Mouse (Mus musculus) forebrain, postnatal 0 days (tissue): ENCODE measurements around the gene Ube2c. TPM values are rescaled to one million over a fixed set of nuclear protein-coding genes. Genes with fewer than 3 reads are reported as not detected.

ENCODE experiments used
- ATAC-seq: fragments of 200-750 bp; cut with Nextera tagmentation; 2 replicates; pipeline ENCODE4 v1.8.0; 2017; ENCODE audit warnings: mild to moderate bottlenecking, moderate library complexity
- DNase-seq: peaks from one replicate; pipeline ENCODE4 v3.0.0-alpha.2; 2015
- H3K27ac ChIP-seq: fragments of 300-500 bp; sonication (generic); 2 replicates; pipeline ENCODE4 v1.5.1; 2014; ENCODE audit warnings: low read depth, mild to moderate bottlenecking, antibody characterized with exemption, low read length, moderate library complexity, mixed read lengths
- H3K27me3 ChIP-seq: fragments of 300-500 bp; sonication (generic); 2 replicates; pipeline ENCODE4 v1.6.1; 2014; ENCODE audit warnings: mild to moderate bottlenecking, low read length, mixed read lengths; ENCODE audit not compliant: insufficient read depth
- H3K36me3 ChIP-seq: fragments of 300-500 bp; sonication (generic); 2 replicates; pipeline ENCODE4 v1.6.1; 2014; ENCODE audit warnings: mild to moderate bottlenecking, moderate library complexity; ENCODE audit not compliant: insufficient read depth
- H3K4me1 ChIP-seq: fragments of 300-500 bp; sonication (generic); 2 replicates; pipeline ENCODE4 v1.6.1; 2014; ENCODE audit warnings: antibody characterized with exemption; ENCODE audit not compliant: insufficient read depth
- H3K4me2 ChIP-seq: fragments of 300-500 bp; sonication (generic); 2 replicates; pipeline ENCODE4 v1.6.1; 2014; ENCODE audit warnings: low read depth, mild to moderate bottlenecking, moderate library complexity
- H3K4me3 ChIP-seq: fragments of 300-500 bp; sonication (generic); 2 replicates; pipeline ENCODE4 v1.5.1; 2014; ENCODE audit warnings: low read depth, low read length, mixed read lengths
- H3K9ac ChIP-seq: fragments of 300-500 bp; sonication (generic); 2 replicates; pipeline ENCODE4 v1.6.1; 2014; ENCODE audit warnings: mild to moderate bottlenecking
- H3K9me3 ChIP-seq: fragments of 300-500 bp; sonication (generic); 2 replicates; pipeline ENCODE4 v1.6.1; 2016; ENCODE audit warnings: low read length
- CTCF ChIP-seq: sonication (generic); IDR thresholded peaks from 2 replicates; pipeline ENCODE4 v1.5.1; 2016; ENCODE audit warnings: antibody characterized with exemption, control low read depth, low read depth
- WGBS: fragments of 180-500 bp; shearing (Covaris S2); extraction: QIAGEN DNeasy Blood & Tissue Kit; methylation state at CpG from one replicate; pipeline ENCODE4 v1.1.7; 2014; 5-methylcytosine and 5-hydroxymethylcytosine counted together
- polyA plus RNA-seq: library from polyadenylated mRNA; unstranded; fragments of >200 nt; fragmentation: Nextera tagmentation; extraction: Ambion mirVana; gene quantifications from 2 replicates; pipeline ENCODE4 v1.2.1, GENCODE M21; 2015
- total RNA-seq: library from RNA; depleted of rRNA; stranded (reverse); fragments of >200 nt; gene quantifications from 2 replicates; pipeline ENCODE4 v1.2.3, GENCODE M21; 2014

Gene Ube2c
- total and polyA plus RNA-seq, 2 experiments from 2014 or later = 29.2 to 38.4 TPM

DNA sequence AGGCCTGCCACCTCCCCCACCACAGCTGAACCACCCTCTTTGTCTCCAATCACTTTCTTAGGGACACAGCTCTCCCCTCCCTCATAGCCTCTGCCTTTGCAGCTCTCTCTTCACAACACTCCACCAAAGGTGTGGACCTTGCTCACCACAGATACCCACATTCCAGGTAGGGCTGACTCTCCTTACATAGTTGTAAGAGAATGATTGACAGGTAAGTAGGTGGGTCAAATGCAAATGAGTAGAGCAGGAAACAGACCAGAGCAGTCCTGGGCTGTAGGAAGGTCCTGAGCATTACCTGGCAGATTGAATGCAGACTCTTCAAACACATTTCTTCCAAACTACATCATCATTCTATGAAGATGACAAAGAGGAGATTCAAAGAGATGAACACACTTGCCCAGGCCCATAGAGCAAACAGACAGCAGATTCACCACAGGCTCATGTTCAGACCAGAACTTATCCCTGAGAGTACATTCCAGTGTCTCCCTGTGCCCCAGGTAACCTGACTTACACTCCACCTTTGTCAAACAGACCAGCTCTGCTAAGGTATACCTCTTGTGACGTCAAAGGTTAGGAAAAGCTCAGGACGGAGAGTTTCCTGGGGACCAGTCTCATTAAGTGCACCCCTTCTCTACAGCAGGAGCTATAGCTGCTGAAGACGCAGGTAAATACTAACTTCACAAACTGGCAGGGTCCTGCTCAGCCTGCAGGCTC, 32.2 kb upstream of the Ube2c start:
- Histone ChIP-seq H3K27ac (no peak overlapping the region), H3K4me3 (no peak overlapping the region), H3K9ac (no peak overlapping the region), H3K4me1 (no peaks in the 10 kb centered on the region), H3K36me3 (no peaks in the 10 kb centered on the region), H3K4me2 (no peak overlapping the region), H3K27me3 (no peaks in the 10 kb centered on the region), H3K9me3 (no peaks in the 10 kb centered on the region)
- TF ChIP-seq CTCF = no peak
- DNase-seq = no peak
- ATAC-seq = no peak
- WGBS = 82% methylated on average over 3 of the region's 3 CpGs

DNA sequence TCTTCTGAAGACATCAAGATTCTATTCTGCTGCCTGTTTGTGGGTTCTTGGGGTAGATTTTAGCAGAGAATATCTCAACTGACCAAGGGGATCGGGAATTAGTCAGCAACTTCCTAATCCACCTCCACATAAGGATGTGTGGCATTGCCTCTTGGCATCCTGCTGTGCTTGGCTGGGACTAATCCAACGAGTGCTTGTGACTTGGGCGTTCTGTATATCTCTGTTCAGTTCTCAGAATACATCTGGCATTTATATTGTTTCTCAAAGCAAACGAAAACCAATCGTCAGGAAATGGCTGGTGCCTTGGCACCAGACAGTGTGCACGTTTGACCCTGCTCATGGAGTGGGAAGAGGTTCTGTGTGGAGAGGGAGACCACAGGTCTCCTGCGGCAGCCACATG, 29.8 kb upstream of the Ube2c start:
- no peak for TF ChIP-seq CTCF
- no peak overlapping the region for H3K9ac ChIP-seq
- WGBS = 59% methylated on average over 7 of the region's 7 CpGs
- H3K9me3 ChIP-seq = no peaks in the 10 kb centered on the region
- no peaks in the 10 kb centered on the region for H3K36me3 ChIP-seq
- no peak for ATAC-seq
- no peak overlapping the region for H3K4me2 ChIP-seq
- no peak for DNase-seq
- no peak overlapping the region for H3K4me3 ChIP-seq
- no peak overlapping the region for H3K27ac ChIP-seq
- peaks cover 1% of the 10 kb centered on the region; the same call in 1 of the 2 replicates for H3K4me1 ChIP-seq
- no peaks in the 10 kb centered on the region for H3K27me3 ChIP-seq

DNA sequence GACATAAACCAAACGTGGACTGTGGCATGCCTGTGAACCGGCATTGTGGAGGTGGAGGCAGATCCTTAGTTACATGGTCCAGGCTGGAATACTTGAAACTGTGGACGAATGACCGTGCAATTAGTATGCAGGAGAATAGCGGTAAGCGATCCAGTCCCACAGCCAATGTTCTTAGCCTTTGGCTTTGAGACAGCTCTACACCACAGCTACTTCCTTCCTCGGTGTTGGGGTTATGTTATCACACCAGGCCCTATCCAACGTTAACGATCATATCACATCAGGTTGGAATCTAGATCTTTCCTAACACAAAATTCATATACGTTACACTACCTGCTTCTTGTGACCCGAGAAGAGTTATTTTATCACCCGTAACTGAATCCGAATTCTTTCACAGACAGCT, 24.7 kb upstream of the Ube2c start:
- peaks cover 16% of the 10 kb centered on the region for H3K4me1 ChIP-seq
- peak overlapping the region; percentile 96 for H3K9ac ChIP-seq
- no peaks in the 10 kb centered on the region for H3K27me3 ChIP-seq
- peak overlapping the region; percentile 92 for H3K4me3 ChIP-seq
- DNase-seq = no peak
- H3K27ac ChIP-seq = peak overlapping the region; percentile 46; the same call in 1 of the 2 replicates
- no peak for ATAC-seq
- H3K4me2 ChIP-seq = peak overlapping the region; percentile 88
- no peaks in the 10 kb centered on the region for H3K9me3 ChIP-seq
- TF ChIP-seq CTCF = no peak
- WGBS = 74% methylated on average over 13 of the region's 13 CpGs
- H3K36me3 ChIP-seq = peaks cover 10% of the 10 kb centered on the region; the same call in 1 of the 2 replicates

DNA sequence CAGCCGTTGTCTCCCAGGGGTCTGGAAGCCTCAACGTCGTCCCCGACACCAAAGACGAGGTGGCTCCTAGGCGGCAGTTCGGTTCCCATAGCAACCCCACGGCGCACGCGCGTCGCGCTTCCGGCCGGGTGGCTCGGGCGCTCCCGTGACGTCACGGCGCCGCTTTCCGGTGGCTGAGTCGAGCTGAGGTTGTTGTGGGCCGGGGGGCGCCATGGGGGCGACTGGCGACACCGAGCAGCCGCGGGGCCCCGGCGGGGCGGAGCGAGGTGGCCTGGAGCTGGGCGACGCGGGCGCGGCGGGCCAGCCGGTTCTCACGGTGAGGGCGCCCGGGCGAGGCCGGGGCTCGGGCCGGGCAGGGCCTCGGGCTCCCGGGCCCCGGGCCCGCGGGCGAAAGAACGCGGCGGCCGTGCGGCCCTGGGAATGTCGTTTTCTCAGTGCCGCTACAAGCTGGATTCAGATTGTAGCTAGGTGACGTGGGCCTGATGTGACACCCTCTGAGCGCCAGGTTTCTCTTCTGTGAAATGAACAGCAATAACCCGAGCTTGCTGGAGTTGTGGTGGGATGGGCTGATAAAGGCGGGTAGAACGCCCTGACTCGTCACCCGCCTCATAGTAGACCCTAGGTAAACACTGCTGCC, 23.7 kb upstream of the Ube2c start, which contains the start of the genes Wfdc3 and Dnttip1:
Gene Wfdc3, minus strand, starts transcription at position 89 of the 637 bp plus-strand sequence.
Gene Dnttip1, plus strand, starts transcription at position 141 of the 637 bp plus-strand sequence.
- Histone ChIP-seq H3K4me2 (peak within 1 kb of the TSS; percentile 88), H3K4me1 (peaks cover 16% of the 10 kb centered on the region), H3K36me3 (peaks cover 11% of the 10 kb centered on the region; the same call in 1 of the 2 replicates), H3K9me3 (no peaks in the 10 kb centered on the region), H3K27me3 (no peaks in the 10 kb centered on the region), H3K9ac (peak within 1 kb of the TSS; percentile 96), H3K4me3 (peak within 1 kb of the TSS; percentile 92), H3K27ac (peak within 1 kb of the TSS; percentile 81)
- DNase-seq = peak; percentile 97
- TF ChIP-seq CTCF = no peak
- WGBS = 1% methylated on average over 69 of the region's 70 CpGs
- peak; percentile 98 for ATAC-seq

DNA sequence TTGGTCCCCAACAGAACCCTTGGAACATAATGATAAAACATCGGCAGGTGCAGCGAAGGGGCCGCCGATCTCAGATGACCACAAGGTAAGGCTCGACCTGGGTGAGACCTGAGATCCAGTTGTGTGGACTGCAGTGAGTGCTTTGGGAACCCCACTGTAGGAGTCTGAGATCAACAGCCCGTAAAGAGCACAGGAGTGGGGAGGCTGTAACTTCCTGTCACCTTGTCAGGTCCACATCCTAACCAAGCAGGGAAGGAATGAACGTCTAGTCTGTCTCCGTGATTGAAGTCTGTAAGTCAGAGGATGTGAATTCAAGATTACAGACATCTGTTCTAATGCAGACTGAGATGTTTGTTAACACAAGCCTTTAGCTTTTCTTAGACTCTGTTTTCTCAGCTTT, 23.0 kb upstream of the Ube2c start:
- H3K9me3 ChIP-seq = no peaks in the 10 kb centered on the region
- H3K4me2 ChIP-seq = peak overlapping the region; percentile 88
- H3K27ac ChIP-seq = no peak overlapping the region
- 60% methylated on average over 8 of the region's 8 CpGs for WGBS
- H3K27me3 ChIP-seq = no peaks in the 10 kb centered on the region
- H3K36me3 ChIP-seq = peaks cover 14% of the 10 kb centered on the region
- TF ChIP-seq CTCF = no peak
- H3K9ac ChIP-seq = peak overlapping the region; percentile 96
- DNase-seq (no peak), ATAC-seq (no peak)
- peaks cover 16% of the 10 kb centered on the region for H3K4me1 ChIP-seq
- peak overlapping the region; percentile 92 for H3K4me3 ChIP-seq

DNA sequence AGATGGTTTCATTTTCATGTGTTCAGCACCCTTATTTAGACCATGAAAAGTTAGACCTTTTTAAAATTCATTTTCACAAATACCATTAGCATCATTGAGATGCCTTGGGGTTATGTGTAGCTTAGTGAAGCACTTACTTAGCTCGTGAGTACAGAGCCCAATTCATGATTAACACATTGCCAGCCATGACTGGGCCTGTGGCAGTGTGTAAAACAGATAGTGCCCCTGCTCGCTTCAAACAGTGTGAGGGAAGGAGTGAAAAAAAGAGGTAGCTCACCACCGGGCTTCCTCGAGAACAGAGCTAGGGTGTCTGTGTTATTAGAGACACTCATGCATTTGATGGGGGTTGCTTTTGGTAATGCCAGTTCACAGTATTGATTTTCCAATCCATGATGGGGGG, 21.5 kb upstream of the Ube2c start:
- no peak for DNase-seq
- Histone ChIP-seq H3K9me3 (no peaks in the 10 kb centered on the region), H3K27ac (no peak overlapping the region), H3K9ac (no peak overlapping the region), H3K36me3 (peaks cover 21% of the 10 kb centered on the region), H3K4me3 (no peak overlapping the region), H3K4me1 (peaks cover 16% of the 10 kb centered on the region), H3K4me2 (no peak overlapping the region), H3K27me3 (no peaks in the 10 kb centered on the region)
- 80% methylated on average over 4 of the region's 4 CpGs for WGBS
- TF ChIP-seq CTCF = no peak
- no peak for ATAC-seq

DNA sequence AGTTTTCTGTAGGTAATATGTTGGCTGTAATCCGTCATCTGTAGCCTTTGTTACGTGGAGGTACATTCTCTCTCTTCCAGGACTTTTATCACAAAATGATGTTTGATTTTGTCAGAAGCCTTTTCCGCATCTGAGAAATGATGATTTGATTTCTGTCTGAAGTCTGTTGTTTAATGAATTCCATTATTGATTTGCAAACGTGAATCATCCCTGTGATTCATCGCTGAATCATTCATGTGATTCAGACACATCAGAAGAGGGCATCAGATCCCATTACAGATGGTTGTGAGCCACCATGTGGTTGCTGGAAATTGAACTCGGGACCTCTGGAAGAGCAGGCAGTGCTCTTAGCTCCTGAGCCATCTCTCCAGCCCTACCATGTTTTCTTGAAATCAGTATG, 20.7 kb upstream of the Ube2c start:
- no peaks in the 10 kb centered on the region for H3K9me3 ChIP-seq
- peaks cover 27% of the 10 kb centered on the region for H3K36me3 ChIP-seq
- WGBS = 89% methylated on average over 6 of the region's 6 CpGs
- ATAC-seq (no peak), DNase-seq (no peak)
- TF ChIP-seq CTCF = no peak
- H3K4me1 ChIP-seq = peaks cover 16% of the 10 kb centered on the region
- H3K4me3 ChIP-seq = no peak overlapping the region
- no peaks in the 10 kb centered on the region for H3K27me3 ChIP-seq
- no peak overlapping the region for H3K9ac ChIP-seq
- no peak overlapping the region for H3K4me2 ChIP-seq
- H3K27ac ChIP-seq = no peak overlapping the region
